Mouse (Mus musculus) layer of hippocampus, adult 8-10 months (tissue): ENCODE results near the gene Ilvbl. TPM values are rescaled to one million over a fixed set of nuclear protein-coding genes. Genes with fewer than 3 reads are reported as not detected.
"Not testable (repeated sequence)": the region's sequence is repeated elsewhere in the genome, so short reads cannot be mapped to it uniquely, and the experiment has no call there.

Experiments
- DNase-seq, 2 experiments: peaks; one replicate each; pipeline ENCODE4 v3.0.0; 2022; ENCODE audit warnings: low spot score in 2 of 2
- total RNA-seq, 4 experiments: library from RNA; stranded (reverse); gene quantifications; 2 replicates each; pipeline ENCODE4 v1.2.4; 2022

Gene Ilvbl
- total RNA-seq, result 10 to 100 TPM; 21.3 to 41.5 (median 31.6) TPM

GRCm38 (mm10) chr10:78574250-78575104, at the start of gene Ilvbl:
Gene Ilvbl, plus strand, starts transcription at chr10:78574346.
- DNase-seq, result peak; percentile 90 to 94

- not testable (repeated sequence) for DNase-seq
Observed at GRCm38 (mm10) chr10:78525071-78525470, 49.1 kb upstream of the Ilvbl start.

- DNase-seq, result no peak
Observed at GRCm38 (mm10) chr10:78525511-78525910, 48.6 kb upstream of the Ilvbl start.

- peak in 1 of 2 experiments; percentile 4 for DNase-seq
Observed at GRCm38 (mm10) chr10:78540943-78541342, 33.2 kb upstream of the Ilvbl start.

GRCm38 (mm10) chr10:78565070-78565469, 9.1 kb upstream of the Ilvbl start:
- no peak for DNase-seq

GRCm38 (mm10) chr10:78569191-78569590, 5.0 kb upstream of the Ilvbl start:
- no peak for DNase-seq

GRCm38 (mm10) chr10:78569686-78570085, 4.5 kb upstream of the Ilvbl start:
- no peak for DNase-seq

GRCm38 (mm10) chr10:78570416-78570815, 3.7 kb upstream of the Ilvbl start:
- no peak for DNase-seq

- no peak for DNase-seq
Observed at GRCm38 (mm10) chr10:78570897-78571296, 3.2 kb upstream of the Ilvbl start.

- no peak for DNase-seq
Observed at GRCm38 (mm10) chr10:78573226-78573625, 920 bp upstream of the Ilvbl start.

- no peak for DNase-seq
Observed at GRCm38 (mm10) chr10:78575105-78575632, 1.0 kb downstream of the Ilvbl start.

- DNase-seq, result peak; percentile 34 to 57
Observed at GRCm38 (mm10) chr10:78575690-78576089, 1.5 kb downstream of the Ilvbl start.

GRCm38 (mm10) chr10:78576435-78577184, 2.5 kb downstream of the Ilvbl start:
- DNase-seq, result no peak

- no peak for DNase-seq
Observed at GRCm38 (mm10) chr10:78578204-78578603, 4.1 kb downstream of the Ilvbl start.

- DNase-seq, result no peak
Observed at GRCm38 (mm10) chr10:78581121-78581520, 7.0 kb downstream of the Ilvbl start.

- DNase-seq, result no peak
Observed at GRCm38 (mm10) chr10:78583347-78583746, 9.2 kb downstream of the Ilvbl start.

- no peak for DNase-seq
Observed at GRCm38 (mm10) chr10:78583939-78584338, 9.8 kb downstream of the Ilvbl start.

GRCm38 (mm10) chr10:78584996-78585395, 10.8 kb downstream of the Ilvbl start:
- DNase-seq, result no peak

GRCm38 (mm10) chr10:78585606-78586005, 11.5 kb downstream of the Ilvbl start:
- no peak for DNase-seq

- DNase-seq, result no peak
Observed at GRCm38 (mm10) chr10:78586026-78586425, 11.9 kb downstream of the Ilvbl start.

GRCm38 (mm10) chr10:78589291-78589690, 15.1 kb downstream of the Ilvbl start:
- no peak for DNase-seq

- no peak for DNase-seq
Observed at GRCm38 (mm10) chr10:78589901-78590300, 15.8 kb downstream of the Ilvbl start.
